Mouse (Mus musculus): ENCODE measurements at regions not wholly inside any gene's neighbourhood (a gene's known extent, or its start where the extent isn't known, plus 50 kb on each side); places are given as distances from the start of the nearest gene placed in this dataset.

DNA sequence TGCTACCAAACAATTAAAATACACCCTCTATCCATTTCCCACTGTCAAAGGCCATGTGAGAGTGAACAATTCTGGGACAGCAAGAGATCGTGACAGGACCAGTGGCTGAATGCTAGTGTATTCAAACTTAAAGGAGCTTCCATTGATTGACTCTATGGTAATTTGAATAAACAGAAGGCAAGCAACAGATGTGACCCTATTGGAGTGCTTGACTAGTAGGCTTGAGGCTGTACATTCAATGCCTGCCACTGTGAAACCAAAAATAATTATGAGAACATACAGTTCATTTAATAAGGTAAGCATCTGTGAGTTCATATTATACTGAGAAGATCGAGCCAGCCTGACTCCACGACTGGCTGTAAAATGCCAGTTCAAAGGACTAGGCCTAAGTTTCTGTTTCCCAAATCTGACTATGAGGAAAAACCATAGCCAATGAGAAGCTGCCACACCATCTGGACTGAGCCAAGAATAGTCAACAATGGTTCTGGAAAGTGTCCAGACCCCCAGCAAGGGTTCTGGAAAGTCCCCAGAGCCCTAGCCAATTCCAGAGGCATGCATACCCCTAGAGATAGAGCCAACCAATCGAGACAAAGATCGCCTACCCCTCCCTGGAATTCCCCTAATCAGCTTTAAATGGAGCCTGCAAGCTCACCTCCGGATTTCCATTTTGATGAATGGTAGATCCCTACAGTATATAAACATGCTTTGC, 160.0 kb downstream of the Sec23a start:
- TF ChIP-seq CTCF (IDR thresholded peaks at IDR 0.05; ENCODE audit: low read depth, low read length) (no peak), POLR2A (IDR thresholded peaks at IDR 0.05; ENCODE audit: extremely low read depth, insufficient read depth, low read length) (no peak)
